11 mouse cellular contexts compared by ENCODE assay signal in the genomic region with DNA sequence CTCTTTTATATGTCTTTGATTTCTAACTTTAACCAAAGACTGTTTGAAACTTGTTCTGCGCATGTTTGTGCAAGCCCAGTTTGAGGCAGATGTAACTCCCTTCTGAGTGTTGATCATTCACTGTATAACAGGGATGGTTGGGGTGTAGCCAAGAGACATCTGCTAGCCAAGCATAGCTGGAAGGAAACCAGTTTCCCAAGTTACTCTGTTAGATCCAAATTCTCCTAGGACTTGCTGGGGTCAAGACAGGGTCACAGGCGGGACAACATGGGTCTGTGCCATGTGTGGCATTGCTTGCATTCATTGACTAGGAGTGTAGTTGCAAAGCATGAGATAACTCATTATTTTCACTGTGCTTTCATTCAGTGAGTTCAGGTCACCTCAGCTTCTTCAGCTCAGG.
DNase-seq lines count a peak whose midpoint lies in the region; ATAC-seq and TF ChIP-seq lines count a peak whose summit lies in the region.
"Had no signal": no experiment of that assay in that cellular context is flagged by ENCODE, and none has a peak within 500 bp of the region (broad histone marks: within the 10 kb centered on the region; RNA-seq: fewer than 3 reads in every experiment).

No protein-coding gene starts in this region.

- intact Hi-C loops in heart, postnatal 10 days (cut with DNase I): no loop called here

- no peak for TF ChIP-seq CTCF in stomach, postnatal 0 days (IDR thresholded peaks at IDR 0.05; ENCODE audit: low read depth)

- H3K4me1 ChIP-seq in kidney, embryonic 15.5 days: no peaks in the 10 kb centered on the region
- H3K4me1 ChIP-seq in stomach, embryonic 15.5 days: no peaks in the 10 kb centered on the region
- H3K4me1 ChIP-seq in stomach, postnatal 0 days (replicated peaks; ENCODE audit: control insufficient read depth, insufficient read depth): peaks cover 3% of the 10 kb centered on the region; the same call in 1 of the 2 replicates
- peaks cover 7% of the 10 kb centered on the region for H3K4me1 ChIP-seq in stomach, embryonic 16.5 days (ENCODE audit: control insufficient read depth, insufficient read depth, low read length)
- H3K4me1 ChIP-seq: megakaryocyte, embryonic 14.5 days had no signal

- H3K27me3 ChIP-seq in kidney, embryonic 15.5 days: no peaks in the 10 kb centered on the region
- no peaks in the 10 kb centered on the region for H3K27me3 ChIP-seq in stomach, embryonic 15.5 days (replicated peaks)
- no peaks in the 10 kb centered on the region for H3K27me3 ChIP-seq in stomach, postnatal 0 days (ENCODE audit: control insufficient read depth, insufficient read depth, low read length)
- no peaks in the 10 kb centered on the region for H3K27me3 ChIP-seq in stomach, embryonic 16.5 days (ENCODE audit: control insufficient read depth, insufficient read depth, low read length)
- H3K27me3 ChIP-seq: heart, embryonic 15.5 days; megakaryocyte, embryonic 14.5 days; neural tube, embryonic 15.5 days had no signal

- 0 out of 2 replicates have a peak, but pooled peaks cover 4% of the 10 kb centered on the region for H3K36me3 ChIP-seq in kidney, embryonic 15.5 days
- H3K36me3 ChIP-seq in stomach, embryonic 15.5 days: no peaks in the 10 kb centered on the region
- no peaks in the 10 kb centered on the region for H3K36me3 ChIP-seq in stomach, postnatal 0 days (ENCODE audit: control insufficient read depth, insufficient read depth, low read length)
- H3K36me3 ChIP-seq in stomach, embryonic 16.5 days (ENCODE audit: control insufficient read depth, insufficient read depth, low read length): no peaks in the 10 kb centered on the region
- H3K36me3 ChIP-seq: heart, embryonic 15.5 days; neural tube, embryonic 15.5 days had no signal

- peak; percentile 65 for DNase-seq in kidney, adult 11 months
- DNase-seq in stomach, postnatal 0 days (ENCODE audit: low spot score): no peak
- peak; percentile 55 to 58 for DNase-seq in heart, postnatal 10 days
- DNase-seq in cerebellum, adult 9-11 months: no peak
- no peak for DNase-seq in c-Kit-positive CD71-positive TER-119-positive erythroid progenitor cells, embryonic 14.5 days (ENCODE audit: low spot score)

- no peaks in the 10 kb centered on the region for H3K9me3 ChIP-seq in kidney, embryonic 15.5 days (replicated peaks)
- H3K9me3 ChIP-seq in stomach, embryonic 15.5 days: no peaks in the 10 kb centered on the region
- H3K9me3 ChIP-seq in stomach, postnatal 0 days (ENCODE audit: control insufficient read depth, low read length): no peaks in the 10 kb centered on the region
- no peaks in the 10 kb centered on the region for H3K9me3 ChIP-seq in stomach, embryonic 16.5 days (replicated peaks; ENCODE audit: control insufficient read depth, low read length)
- H3K9me3 ChIP-seq: heart, embryonic 15.5 days; megakaryocyte, embryonic 14.5 days; neural tube, embryonic 15.5 days had no signal

- no peak for TF ChIP-seq EP300 in stomach, postnatal 0 days (optimal IDR thresholded peaks at IDR 0.05)

- H3K4me2 ChIP-seq in kidney, embryonic 15.5 days: no peak overlapping the region
- H3K4me2 ChIP-seq in stomach, embryonic 15.5 days: no peak overlapping the region
- no peak overlapping the region for H3K4me2 ChIP-seq in stomach, postnatal 0 days (replicated peaks; ENCODE audit: low read depth)
- no peak overlapping the region for H3K4me2 ChIP-seq in stomach, embryonic 16.5 days (ENCODE audit: low read depth, low read length)
- H3K4me2 ChIP-seq: heart, embryonic 15.5 days; neural tube, embryonic 15.5 days had no signal

- no peak overlapping the region for H3K4me3 ChIP-seq in kidney, embryonic 15.5 days (replicated peaks)
- no peak overlapping the region for H3K4me3 ChIP-seq in stomach, embryonic 15.5 days (replicated peaks)
- no peak overlapping the region for H3K4me3 ChIP-seq in stomach, postnatal 0 days (ENCODE audit: low read depth, low read length)
- no peak overlapping the region for H3K4me3 ChIP-seq in stomach, embryonic 16.5 days (replicated peaks; ENCODE audit: low read length)
- H3K4me3 ChIP-seq: heart, embryonic 15.5 days; megakaryocyte, embryonic 14.5 days; neural tube, embryonic 15.5 days had no signal

- WGBS in kidney, embryonic 15.5 days: 88% methylated on average over 2 of the region's 2 CpGs
- WGBS in stomach, embryonic 15.5 days: 63% methylated on average over 2 of the region's 2 CpGs
- WGBS in stomach, postnatal 0 days: 49% methylated on average over 2 of the region's 2 CpGs
- WGBS in stomach, embryonic 16.5 days: 55% methylated on average over 2 of the region's 2 CpGs

- no peak overlapping the region for H3K27ac ChIP-seq in kidney, embryonic 15.5 days
- H3K27ac ChIP-seq in stomach, embryonic 15.5 days: peak overlapping the region; percentile 18; the same call in 1 of the 2 replicates
- H3K27ac ChIP-seq in stomach, postnatal 0 days (replicated peaks): no peak overlapping the region
- H3K27ac ChIP-seq in stomach, embryonic 16.5 days (ENCODE audit: low read length): no peak overlapping the region
- H3K27ac ChIP-seq: heart, embryonic 15.5 days; neural tube, embryonic 15.5 days had no signal

- no peak for ATAC-seq in kidney, embryonic 15.5 days (replicated peaks; ENCODE audit: low FRiP score)
- no peak for ATAC-seq in stomach, embryonic 15.5 days (ENCODE audit: insufficient read depth, low FRiP score, low read depth)
- no peak; the same call in 1 of the 2 replicates for ATAC-seq in stomach, postnatal 0 days (ENCODE audit: low FRiP score, low TSS enrichment)
- peak; percentile 44; the same call in 1 of the 2 replicates for ATAC-seq in stomach, embryonic 16.5 days (ENCODE audit: insufficient read depth, low FRiP score)

- H3K9ac ChIP-seq in kidney, embryonic 15.5 days: no peak overlapping the region
- H3K9ac ChIP-seq in stomach, embryonic 15.5 days: no peak overlapping the region
- H3K9ac ChIP-seq in stomach, postnatal 0 days (ENCODE audit: low read length): no peak overlapping the region
- no peak overlapping the region for H3K9ac ChIP-seq in stomach, embryonic 16.5 days (ENCODE audit: low read length)
- H3K9ac ChIP-seq: heart, embryonic 15.5 days; neural tube, embryonic 15.5 days had no signal

Comparison
In these comparisons a context has a peak if more than half of its experiments do, and no peak if none do; other contexts are left out.
1. DNase-seq: peak in kidney, adult 11 months (single experiment) and heart, postnatal 10 days (2 of 2); none in stomach, postnatal 0 days (single experiment), cerebellum, adult 9-11 months (single experiment) and c-Kit-positive CD71-positive TER-119-positive erythroid progenitor cells, embryonic 14.5 days (single experiment).